ENCODE assay signal across 28 mouse cellular contexts in genomic region chr8:123134149-123134713, GRCm38 (mm10). TPM values are rescaled to one million over a fixed set of nuclear protein-coding genes. Genes with fewer than 3 reads are reported as not detected.
A peak's percentile ranks its signal among the peaks of the same experiment; 100 is the strongest.
DNase-seq lines count a peak whose midpoint lies in the region; ATAC-seq and TF ChIP-seq lines count a peak whose summit lies in the region.
"Had no signal": no experiment of that assay in that cellular context is flagged by ENCODE, and none has a peak within 500 bp of the region (broad histone marks: within the 10 kb centered on the region; RNA-seq: fewer than 3 reads in every experiment).

No protein-coding gene starts in this region.

- H3K27ac ChIP-seq in forebrain, embryonic 14.5 days (ENCODE audit: low read depth, low read length): peak overlapping the region; percentile 74; the same call in 1 of the 2 replicates
- H3K27ac ChIP-seq in forebrain, postnatal 0 days (ENCODE audit: low read depth, low read length): no peak overlapping the region; the same call in 1 of the 2 replicates
- peak overlapping the region; percentile 79; the same call in 1 of the 2 replicates for H3K27ac ChIP-seq in layer of hippocampus, adult 2 months
- H3K27ac ChIP-seq in testis, adult 2 months (ENCODE audit: control insufficient read depth, insufficient read depth, low read depth, low read length): no peak overlapping the region
- no peak overlapping the region for H3K27ac ChIP-seq in neural tube, embryonic 15.5 days (replicated peaks)
- H3K27ac ChIP-seq: embryonic facial prominence, embryonic 15.5 days; intestine, embryonic 15.5 days; limb, embryonic 12.5 days; macrophage; neural tube, embryonic 13.5 days had no signal

- no peak overlapping the region for H3K4me3 ChIP-seq in forebrain, embryonic 14.5 days (ENCODE audit: low read depth, low read length)
- H3K4me3 ChIP-seq in forebrain, postnatal 0 days (ENCODE audit: low read depth, low read length): no peak overlapping the region
- no peak overlapping the region for H3K4me3 ChIP-seq in layer of hippocampus, adult 2 months
- H3K4me3 ChIP-seq in testis, adult 2 months (ENCODE audit: control insufficient read depth, low read depth, low read length): peak overlapping the region; percentile 80
- no peak overlapping the region for H3K4me3 ChIP-seq in neural tube, embryonic 15.5 days (replicated peaks)
- H3K4me3 ChIP-seq: embryonic facial prominence, embryonic 15.5 days; intestine, embryonic 15.5 days; limb, embryonic 12.5 days; myocyte; neural tube, embryonic 13.5 days had no signal

- ATAC-seq in forebrain, embryonic 14.5 days: no peak
- ATAC-seq in forebrain, postnatal 0 days: no peak
- ATAC-seq in neural tube, embryonic 15.5 days (ENCODE audit: low FRiP score): no peak
- ATAC-seq: activated CD4-positive, CD25-positive, alpha-beta regulatory T cell, adult 4 months; intestine, embryonic 15.5 days; liver, postnatal 0 days; lung, postnatal 0 days had no signal

- H3K9me3 ChIP-seq in forebrain, embryonic 14.5 days (replicated peaks; ENCODE audit: control insufficient read depth, low read length): 0 out of 2 replicates have a peak, but pooled peaks cover 2% of the 10 kb centered on the region
- H3K9me3 ChIP-seq in forebrain, postnatal 0 days (ENCODE audit: low read length): no peaks in the 10 kb centered on the region
- H3K9me3 ChIP-seq in neural tube, embryonic 15.5 days (replicated peaks): no peaks in the 10 kb centered on the region
- H3K9me3 ChIP-seq: embryonic facial prominence, embryonic 15.5 days; intestine, embryonic 15.5 days; neural tube, embryonic 13.5 days had no signal

- WGBS in forebrain, embryonic 14.5 days: 90% methylated on average over 11 of the region's 11 CpGs
- 78% methylated on average over 11 of the region's 11 CpGs for WGBS in forebrain, postnatal 0 days
- 92% methylated on average over 11 of the region's 11 CpGs for WGBS in neural tube, embryonic 15.5 days

- no peak for TF ChIP-seq POLR2A in testis, adult 2 months (IDR thresholded peaks at IDR 0.05; ENCODE audit: control insufficient read depth, low read depth, low read length)

- no peaks in the 10 kb centered on the region for H3K27me3 ChIP-seq in forebrain, embryonic 14.5 days (replicated peaks; ENCODE audit: control insufficient read depth, insufficient read depth, low read length)
- no peaks in the 10 kb centered on the region for H3K27me3 ChIP-seq in forebrain, postnatal 0 days (ENCODE audit: insufficient read depth, low read length)
- H3K27me3 ChIP-seq in testis, adult 2 months (ENCODE audit: control insufficient read depth, insufficient read depth, low read length): no peaks in the 10 kb centered on the region
- peaks cover 5% of the 10 kb centered on the region; the same call in 1 of the 2 replicates for H3K27me3 ChIP-seq in neural tube, embryonic 15.5 days (replicated peaks)
- H3K27me3 ChIP-seq: embryonic facial prominence, embryonic 15.5 days; intestine, embryonic 15.5 days; limb, embryonic 12.5 days; neural tube, embryonic 13.5 days had no signal

- DNase-seq in forebrain, embryonic 14.5 days (ENCODE audit: low spot score): no peak
- DNase-seq in forebrain, postnatal 0 days: no peak
- no peak for DNase-seq in layer of hippocampus, adult 2 months (ENCODE audit: low spot score in 2 of 2)
- no peak for DNase-seq in layer of hippocampus, adult 9-10 months (ENCODE audit: low spot score)
- no peak for DNase-seq in testis, postnatal 14 days (ENCODE audit: low spot score)
- DNase-seq: adrenal gland, adult 8-10 months; cerebellum, adult 11-12 months; kidney, adult 8-10 months; kidney, postnatal 10 days; liver, postnatal 0 days; thymus, adult 18-20 months; thymus, postnatal 36 days had no signal

- H3K9ac ChIP-seq in forebrain, embryonic 14.5 days (ENCODE audit: low read length): no peak overlapping the region
- H3K9ac ChIP-seq in forebrain, postnatal 0 days: no peak overlapping the region
- H3K9ac ChIP-seq in neural tube, embryonic 15.5 days (replicated peaks): no peak overlapping the region; the same call in 1 of the 2 replicates
- H3K9ac ChIP-seq: embryonic facial prominence, embryonic 15.5 days; hindbrain, embryonic 14.5 days; intestine, embryonic 15.5 days; limb, embryonic 12.5 days; liver, postnatal 0 days had no signal

- no peak for TF ChIP-seq CTCF in forebrain, postnatal 0 days (IDR thresholded peaks at IDR 0.05; ENCODE audit: low read depth)
- TF ChIP-seq CTCF in layer of hippocampus, adult 2 months (conservative IDR thresholded peaks at IDR 0.05): no peak
- no peak for TF ChIP-seq CTCF in testis, adult 2 months (IDR thresholded peaks at IDR 0.05; ENCODE audit: control insufficient read depth, insufficient read depth, insufficient replicate concordance, low read depth, low read length)

- no peaks in the 10 kb centered on the region for H3K36me3 ChIP-seq in forebrain, embryonic 14.5 days (ENCODE audit: control insufficient read depth, insufficient read depth, low read length)
- H3K36me3 ChIP-seq in forebrain, postnatal 0 days (ENCODE audit: insufficient read depth): no peaks in the 10 kb centered on the region
- H3K36me3 ChIP-seq in testis, adult 2 months (ENCODE audit: control insufficient read depth, insufficient read depth, low read length): no peaks in the 10 kb centered on the region
- H3K36me3 ChIP-seq in neural tube, embryonic 15.5 days: no peaks in the 10 kb centered on the region
- H3K36me3 ChIP-seq: embryonic facial prominence, embryonic 15.5 days; intestine, embryonic 15.5 days; limb, embryonic 12.5 days; neural tube, embryonic 13.5 days had no signal

- H3K4me2 ChIP-seq in forebrain, embryonic 14.5 days (ENCODE audit: low read length): no peak overlapping the region
- H3K4me2 ChIP-seq in forebrain, postnatal 0 days (ENCODE audit: low read depth): no peak overlapping the region
- no peak overlapping the region for H3K4me2 ChIP-seq in neural tube, embryonic 15.5 days
- H3K4me2 ChIP-seq: embryonic facial prominence, embryonic 15.5 days; heart, embryonic 11.5 days; hindbrain, embryonic 14.5 days; intestine, embryonic 15.5 days; limb, embryonic 12.5 days; liver, embryonic 11.5 days; neural tube, embryonic 13.5 days had no signal

- H3K4me1 ChIP-seq in forebrain, embryonic 14.5 days (ENCODE audit: control insufficient read depth, insufficient read depth, low read length): peaks cover 24% of the 10 kb centered on the region
- peaks cover 20% of the 10 kb centered on the region for H3K4me1 ChIP-seq in forebrain, postnatal 0 days (ENCODE audit: insufficient read depth)
- peaks cover 15% of the 10 kb centered on the region for H3K4me1 ChIP-seq in testis, adult 2 months (ENCODE audit: control insufficient read depth, insufficient read depth, low read length)
- peaks cover 24% of the 10 kb centered on the region for H3K4me1 ChIP-seq in neural tube, embryonic 15.5 days

RNA-seq across cellular contexts. Expression of gene Cpne7, which starts 17.1 kb away (rescaled TPM):
- polyA plus RNA-seq in forebrain, embryonic 14.5 days (2014; fragmentation: Nextera tagmentation; extraction: Ambion mirVana): 1.0 and 2.7 TPM in 2 replicates
- 30.2 and 32.6 TPM in 2 replicates for total RNA-seq in forebrain, postnatal 0 days (2014; rRNA removed)
- polyA plus RNA-seq in forebrain, postnatal 0 days (2015; fragmentation: Nextera tagmentation; extraction: Ambion mirVana): 13.5 and 25.0 TPM in 2 replicates
- total RNA-seq in layer of hippocampus, adult 2 months (2021): 100 to 1,000 TPM; 257 to 313 TPM
- 1.1 and 1.3 TPM in 2 replicates for polyA plus RNA-seq in testis, adult 2 months (2012; rRNA removed)
- 3.7 and 4.7 TPM in 2 replicates for polyA plus RNA-seq in neural tube, embryonic 15.5 days (2015; fragmentation: Nextera tagmentation; extraction: Ambion mirVana)
- total RNA-seq: granulocyte monocyte progenitor cell, adult 5-6 weeks had no signal
- polyA plus RNA-seq: macrophage had no signal

RNA-seq across cellular contexts. Expression of gene Sult5a1, which starts 23.9 kb away (rescaled TPM):
- polyA plus RNA-seq in forebrain, embryonic 14.5 days (2014; fragmentation: Nextera tagmentation; extraction: Ambion mirVana): 0.33 and 0.93 TPM in 2 replicates
- total RNA-seq in forebrain, postnatal 0 days (2014; rRNA removed): 0.71 and 5.0 TPM in 2 replicates
- 0.89 and 0.96 TPM in 2 replicates for polyA plus RNA-seq in forebrain, postnatal 0 days (2015; fragmentation: Nextera tagmentation; extraction: Ambion mirVana)
- total RNA-seq in layer of hippocampus, adult 2 months (2021): 1 to 10 TPM; 2.0 to 2.8 TPM
- polyA plus RNA-seq in testis, adult 2 months (2012; rRNA removed): 3.8 and 5.2 TPM in 2 replicates
- polyA plus RNA-seq in neural tube, embryonic 15.5 days (2015; fragmentation: Nextera tagmentation; extraction: Ambion mirVana): 2.2 and 3.4 TPM in 2 replicates
- total RNA-seq: granulocyte monocyte progenitor cell, adult 5-6 weeks had no signal
- polyA plus RNA-seq: activated CD4-positive, CD25-positive, alpha-beta regulatory T cell, adult 4 months; macrophage had no signal

RNA-seq across cellular contexts. Expression of gene Rpl13, which starts 32.1 kb away (rescaled TPM):
- polyA plus RNA-seq in forebrain, embryonic 14.5 days (2014; fragmentation: Nextera tagmentation; extraction: Ambion mirVana): 1,075 and 1,254 TPM in 2 replicates
- 2,315 and 2,714 TPM in 2 replicates for total RNA-seq in forebrain, postnatal 0 days (2014; rRNA removed)
- 944 and 1,242 TPM in 2 replicates for polyA plus RNA-seq in forebrain, postnatal 0 days (2015; fragmentation: Nextera tagmentation; extraction: Ambion mirVana)
- total RNA-seq in layer of hippocampus, adult 2 months (2021): 100 to 1,000 TPM; 418 to 466 TPM
- 834 and 1,155 TPM in 2 replicates for polyA plus RNA-seq in testis, adult 2 months (2012; rRNA removed)
- 659 and 826 TPM in 2 replicates for polyA plus RNA-seq in neural tube, embryonic 15.5 days (2015; fragmentation: Nextera tagmentation; extraction: Ambion mirVana)

RNA-seq across cellular contexts. Expression of gene Dpep1, which starts 51.8 kb away (rescaled TPM):
- not detected in 2 replicates for polyA plus RNA-seq in forebrain, embryonic 14.5 days (2014; fragmentation: Nextera tagmentation; extraction: Ambion mirVana)
- total RNA-seq in forebrain, postnatal 0 days (2014; rRNA removed): 0.15 and 0.57 TPM in 2 replicates
- 0.23 and 0.46 TPM in 2 replicates for polyA plus RNA-seq in forebrain, postnatal 0 days (2015; fragmentation: Nextera tagmentation; extraction: Ambion mirVana)
- under 1 TPM in 1 of 2 experiments, not detected in 1; 0.37 TPM for total RNA-seq in layer of hippocampus, adult 2 months (2021)
- 9.6 and 10.5 TPM in 2 replicates for polyA plus RNA-seq in testis, adult 2 months (2012; rRNA removed)
- 0.41 and 1.1 TPM in 2 replicates for polyA plus RNA-seq in neural tube, embryonic 15.5 days (2015; fragmentation: Nextera tagmentation; extraction: Ambion mirVana)
- total RNA-seq: granulocyte monocyte progenitor cell, adult 5-6 weeks; left cerebral cortex, postnatal 14 days; MEL had no signal
- polyA plus RNA-seq: activated CD4-positive, CD25-positive, alpha-beta regulatory T cell, adult 4 months; macrophage had no signal

Comparison
In these comparisons a context has a peak if more than half of its experiments do, and no peak if none do; other contexts are left out.
1. H3K27ac ChIP-seq: peak in forebrain, embryonic 14.5 days (single experiment) and layer of hippocampus, adult 2 months (single experiment); none in forebrain, postnatal 0 days (single experiment), testis, adult 2 months (single experiment) and neural tube, embryonic 15.5 days (single experiment).